In genomic region chr12:83527816-83528215, GRCm38 (mm10) we compare ENCODE assay signal across 23 mouse cellular contexts. TPM values are rescaled to one million over a fixed set of nuclear protein-coding genes. Genes with fewer than 3 reads are reported as not detected.
DNase-seq lines count a peak whose midpoint lies in the region; ATAC-seq and TF ChIP-seq lines count a peak whose summit lies in the region.
"Had no signal": no experiment of that assay in that cellular context is flagged by ENCODE, and none has a peak within 500 bp of the region (broad histone marks: within the 10 kb centered on the region; RNA-seq: fewer than 3 reads in every experiment).

No protein-coding gene starts in this region.

- H3K27ac ChIP-seq in embryonic facial prominence, embryonic 15.5 days (replicated peaks): 0 out of 2 replicates have a peak overlapping the region, but pooled peaks have one; percentile 22
- H3K27ac ChIP-seq in midbrain, embryonic 15.5 days: no peak overlapping the region
- H3K27ac ChIP-seq: forebrain, embryonic 10.5 days; heart, embryonic 15.5 days; hindbrain, embryonic 10.5 days; hindbrain, postnatal 0 days; limb, embryonic 12.5 days; liver, embryonic 12.5 days had no signal

- H3K4me2 ChIP-seq in embryonic facial prominence, embryonic 15.5 days (replicated peaks): no peak overlapping the region
- no peak overlapping the region for H3K4me2 ChIP-seq in midbrain, embryonic 15.5 days
- H3K4me2 ChIP-seq: heart, embryonic 15.5 days; limb, embryonic 12.5 days; liver, embryonic 12.5 days had no signal

- H3K36me3 ChIP-seq in E14TG2a.4 (ENCODE audit: insufficient read depth, low read length): peaks cover 75% of the 10 kb centered on the region
- peaks cover 33% of the 10 kb centered on the region for H3K36me3 ChIP-seq in embryonic facial prominence, embryonic 15.5 days
- H3K36me3 ChIP-seq in midbrain, embryonic 15.5 days (replicated peaks): peaks cover 3% of the 10 kb centered on the region

- peak overlapping the region; percentile 30; the same call in 1 of the 2 replicates for H3K4me3 ChIP-seq in E14TG2a.4 (replicated peaks; ENCODE audit: low read length)
- H3K4me3 ChIP-seq in embryonic facial prominence, embryonic 15.5 days (replicated peaks): no peak overlapping the region
- H3K4me3 ChIP-seq in midbrain, embryonic 15.5 days: no peak overlapping the region
- H3K4me3 ChIP-seq: forebrain, embryonic 10.5 days; heart, embryonic 15.5 days; hindbrain, embryonic 10.5 days; limb, embryonic 12.5 days; liver, embryonic 12.5 days had no signal

- intact Hi-C loops in left cerebral cortex, postnatal 10 days (cut with DNase I): no loop called here

- H3K9me3 ChIP-seq in E14TG2a.4 (ENCODE audit: low read length): no peaks in the 10 kb centered on the region
- no peaks in the 10 kb centered on the region for H3K9me3 ChIP-seq in embryonic facial prominence, embryonic 15.5 days (replicated peaks)
- no peaks in the 10 kb centered on the region for H3K9me3 ChIP-seq in midbrain, embryonic 15.5 days
- H3K9me3 ChIP-seq: forebrain, embryonic 10.5 days; heart, embryonic 15.5 days; hindbrain, embryonic 10.5 days; limb, embryonic 12.5 days; liver, embryonic 12.5 days had no signal

- H3K4me1 ChIP-seq in E14TG2a.4 (replicated peaks; ENCODE audit: low read depth, low read length): peaks cover 82% of the 10 kb centered on the region
- H3K4me1 ChIP-seq in embryonic facial prominence, embryonic 15.5 days: peaks cover 4% of the 10 kb centered on the region
- H3K4me1 ChIP-seq in midbrain, embryonic 15.5 days: peaks cover 4% of the 10 kb centered on the region; the same call in 1 of the 2 replicates

- 47% methylated on average over 6 of the region's 6 CpGs for WGBS in embryonic facial prominence, embryonic 15.5 days
- 78% methylated on average over 6 of the region's 6 CpGs for WGBS in midbrain, embryonic 15.5 days

- DNase-seq in 3T3-L1 (ENCODE audit: low read depth, low spot score): peak; percentile 70
- peak; percentile 80 for DNase-seq in ZHBTc4 (ENCODE audit: low read depth, low spot score)
- no peak for DNase-seq in ovary, adult 18-20 months (ENCODE audit: low spot score)
- DNase-seq in lung, postnatal 14 days: no peak
- no peak for DNase-seq in left cerebral cortex, postnatal 10 days (ENCODE audit: extremely low spot score in 1 of 2, low spot score in 2 of 2)
- DNase-seq: adrenal gland, postnatal 36 days; cerebellum, adult 9-10 months; gastrocnemius, postnatal 14 days; kidney, adult 9 months; kidney, postnatal 14 days; lung, adult 18-20 months had no signal

- H3K9ac ChIP-seq in embryonic facial prominence, embryonic 15.5 days: no peak overlapping the region
- H3K9ac ChIP-seq in midbrain, embryonic 15.5 days: no peak overlapping the region
- H3K9ac ChIP-seq: heart, embryonic 15.5 days; limb, embryonic 12.5 days; liver, embryonic 12.5 days had no signal

- no peak for TF ChIP-seq CTCF in E14TG2a.4 (conservative IDR thresholded peaks at IDR 0.05; ENCODE audit: low read length)

- H3K27me3 ChIP-seq in E14TG2a.4 (ENCODE audit: insufficient read depth, low read length): no peaks in the 10 kb centered on the region
- H3K27me3 ChIP-seq in embryonic facial prominence, embryonic 15.5 days: no peaks in the 10 kb centered on the region
- no peaks in the 10 kb centered on the region for H3K27me3 ChIP-seq in midbrain, embryonic 15.5 days (replicated peaks)
- H3K27me3 ChIP-seq: heart, embryonic 15.5 days; limb, embryonic 12.5 days; liver, embryonic 12.5 days had no signal

- ATAC-seq in embryonic facial prominence, embryonic 15.5 days (ENCODE audit: insufficient number of reproducible peaks, low FRiP score, low TSS enrichment, low read depth): no peak
- ATAC-seq in midbrain, embryonic 15.5 days (replicated peaks): no peak
- ATAC-seq: forebrain, embryonic 16.5 days; hindbrain, postnatal 0 days; intestine, embryonic 16.5 days; liver, embryonic 12.5 days; midbrain, embryonic 16.5 days had no signal

RNA-seq across cellular contexts. Expression of gene Dcaf4, which starts 7.5 kb away (rescaled TPM):
- polyA plus RNA-seq in embryonic facial prominence, embryonic 15.5 days (2015; fragmentation: Nextera tagmentation; extraction: Ambion mirVana): 47.7 and 48.1 TPM in 2 replicates
- 10 to 100 TPM; 28.7 to 32.3 TPM for total RNA-seq in left cerebral cortex, postnatal 10 days (2021)
- polyA plus RNA-seq in midbrain, embryonic 15.5 days (2015; fragmentation: Nextera tagmentation; extraction: Ambion mirVana): 45.8 and 51.4 TPM in 2 replicates

RNA-seq across cellular contexts. Expression of gene Dpf3, which starts 40.3 kb away (rescaled TPM):
- polyA plus RNA-seq in embryonic facial prominence, embryonic 15.5 days (2015; fragmentation: Nextera tagmentation; extraction: Ambion mirVana): 3.9 and 4.6 TPM in 2 replicates
- 1 to 10 TPM; 7.7 to 8.1 TPM for total RNA-seq in left cerebral cortex, postnatal 10 days (2021)
- 25.0 and 26.9 TPM in 2 replicates for polyA plus RNA-seq in midbrain, embryonic 15.5 days (2015; fragmentation: Nextera tagmentation; extraction: Ambion mirVana)

Comparison
In these comparisons a context has a peak if more than half of its experiments do, and no peak if none do; other contexts are left out.
1. DNase-seq: peak in 3T3-L1 (single experiment) and ZHBTc4 (single experiment); none in ovary, adult 18-20 months (single experiment), lung, postnatal 14 days (single experiment) and left cerebral cortex, postnatal 10 days (0 of 2).